Mouse (Mus musculus): ENCODE data around the gene Hagh. TPM values are rescaled to one million over a fixed set of nuclear protein-coding genes. Genes with fewer than 3 reads are reported as not detected.

Gene Hagh
- polyA plus RNA-seq, 1 experiment from 2014 or later, result 24.1 TPM

- peaks cover 3% of the 10 kb centered on the region; the same call in 1 of the 2 replicates for H3K4me1 ChIP-seq (ENCODE audit: control insufficient read depth, insufficient read depth, low read length)
- H3K9ac ChIP-seq (replicated peaks; ENCODE audit: low read length), result no peak overlapping the region
- peak overlapping the region; percentile 94; the same call in 1 of the 2 replicates for H3K4me2 ChIP-seq (ENCODE audit: low read depth, low read length)
- H3K9me3 ChIP-seq (replicated peaks; ENCODE audit: control insufficient read depth, low read length), result no peaks in the 10 kb centered on the region
- H3K36me3 ChIP-seq (replicated peaks; ENCODE audit: control insufficient read depth, insufficient read depth, low read depth, low read length), result no peaks in the 10 kb centered on the region
- H3K27ac ChIP-seq (replicated peaks; ENCODE audit: low read depth, low read length), result no peak overlapping the region
- WGBS, result 81% methylated on average over 10 of the region's 10 CpGs
- DNase-seq (ENCODE audit: low spot score) (no peak), ATAC-seq (replicated peaks; ENCODE audit: insufficient number of reproducible peaks, low FRiP score, low TSS enrichment, low read depth) (no peak)
- H3K4me3 ChIP-seq (ENCODE audit: low read depth, low read length), result peak overlapping the region; percentile 80
- no peaks in the 10 kb centered on the region; the same call in 1 of the 2 replicates for H3K27me3 ChIP-seq (ENCODE audit: control insufficient read depth, insufficient read depth, low read length)
Observed at GRCm38 (mm10) chr17:24851381-24852125, 11.6 kb downstream of the Hagh start.

- no peaks in the 10 kb centered on the region; the same call in 1 of the 2 replicates for H3K36me3 ChIP-seq (replicated peaks; ENCODE audit: control insufficient read depth, insufficient read depth, low read depth, low read length)
- no peak overlapping the region for H3K4me3 ChIP-seq (ENCODE audit: low read depth, low read length)
- no peak overlapping the region; the same call in 1 of the 2 replicates for H3K9ac ChIP-seq (replicated peaks; ENCODE audit: low read length)
- no peak overlapping the region for H3K27ac ChIP-seq (replicated peaks; ENCODE audit: low read depth, low read length)
- ATAC-seq (replicated peaks; ENCODE audit: insufficient number of reproducible peaks, low FRiP score, low TSS enrichment, low read depth), result no peak
- 70% methylated on average over 3 of the region's 3 CpGs for WGBS
- DNase-seq (ENCODE audit: low spot score), result no peak
- no peaks in the 10 kb centered on the region; the same call in 1 of the 2 replicates for H3K27me3 ChIP-seq (ENCODE audit: control insufficient read depth, insufficient read depth, low read length)
- H3K9me3 ChIP-seq (replicated peaks; ENCODE audit: control insufficient read depth, low read length), result no peaks in the 10 kb centered on the region
- H3K4me2 ChIP-seq (ENCODE audit: low read depth, low read length), result no peak overlapping the region
- H3K4me1 ChIP-seq (ENCODE audit: control insufficient read depth, insufficient read depth, low read length), result peaks cover 1% of the 10 kb centered on the region; the same call in 1 of the 2 replicates
Observed at GRCm38 (mm10) chr17:24855838-24856464, 16.0 kb downstream of the Hagh start.

GRCm38 (mm10) chr17:24856589-24856988, 16.6 kb downstream of the Hagh start:
- 88% methylated on average over 13 of the region's 13 CpGs for WGBS
- DNase-seq (ENCODE audit: low spot score) (no peak), ATAC-seq (replicated peaks; ENCODE audit: insufficient number of reproducible peaks, low FRiP score, low TSS enrichment, low read depth) (no peak)
- Histone ChIP-seq H3K27me3 (ENCODE audit: control insufficient read depth, insufficient read depth, low read length) (no peaks in the 10 kb centered on the region), H3K27ac (replicated peaks; ENCODE audit: low read depth, low read length) (no peak overlapping the region), H3K4me2 (ENCODE audit: low read depth, low read length) (no peak overlapping the region), H3K36me3 (replicated peaks; ENCODE audit: control insufficient read depth, insufficient read depth, low read depth, low read length) (peaks cover 3% of the 10 kb centered on the region), H3K9me3 (replicated peaks; ENCODE audit: control insufficient read depth, low read length) (no peaks in the 10 kb centered on the region), H3K4me3 (ENCODE audit: low read depth, low read length) (no peak overlapping the region), H3K9ac (replicated peaks; ENCODE audit: low read length) (no peak overlapping the region), H3K4me1 (ENCODE audit: control insufficient read depth, insufficient read depth, low read length) (no peaks in the 10 kb centered on the region)

GRCm38 (mm10) chr17:24857831-24858470, 18.0 kb downstream of the Hagh start:
- H3K9ac ChIP-seq (replicated peaks; ENCODE audit: low read length), result no peak overlapping the region
- H3K4me2 ChIP-seq (ENCODE audit: low read depth, low read length), result no peak overlapping the region
- peaks cover 3% of the 10 kb centered on the region for H3K36me3 ChIP-seq (replicated peaks; ENCODE audit: control insufficient read depth, insufficient read depth, low read depth, low read length)
- ATAC-seq (replicated peaks; ENCODE audit: insufficient number of reproducible peaks, low FRiP score, low TSS enrichment, low read depth), result no peak
- no peak overlapping the region for H3K4me3 ChIP-seq (ENCODE audit: low read depth, low read length)
- no peaks in the 10 kb centered on the region for H3K9me3 ChIP-seq (replicated peaks; ENCODE audit: control insufficient read depth, low read length)
- no peak for DNase-seq (ENCODE audit: low spot score)
- 86% methylated on average over 8 of the region's 8 CpGs for WGBS
- no peak overlapping the region for H3K27ac ChIP-seq (replicated peaks; ENCODE audit: low read depth, low read length)
- H3K27me3 ChIP-seq (ENCODE audit: control insufficient read depth, insufficient read depth, low read length), result no peaks in the 10 kb centered on the region
- no peaks in the 10 kb centered on the region for H3K4me1 ChIP-seq (ENCODE audit: control insufficient read depth, insufficient read depth, low read length)

- ATAC-seq (replicated peaks; ENCODE audit: insufficient number of reproducible peaks, low FRiP score, low TSS enrichment, low read depth) (no peak), DNase-seq (ENCODE audit: low spot score) (no peak)
- Histone ChIP-seq H3K9me3 (replicated peaks; ENCODE audit: control insufficient read depth, low read length) (no peaks in the 10 kb centered on the region), H3K9ac (replicated peaks; ENCODE audit: low read length) (no peak overlapping the region), H3K4me1 (ENCODE audit: control insufficient read depth, insufficient read depth, low read length) (no peaks in the 10 kb centered on the region), H3K27me3 (ENCODE audit: control insufficient read depth, insufficient read depth, low read length) (no peaks in the 10 kb centered on the region), H3K27ac (replicated peaks; ENCODE audit: low read depth, low read length) (no peak overlapping the region), H3K4me2 (ENCODE audit: low read depth, low read length) (no peak overlapping the region), H3K36me3 (replicated peaks; ENCODE audit: control insufficient read depth, insufficient read depth, low read depth, low read length) (peaks cover 3% of the 10 kb centered on the region), H3K4me3 (ENCODE audit: low read depth, low read length) (no peak overlapping the region)
- 86% methylated on average over 6 of the region's 6 CpGs for WGBS
Observed at GRCm38 (mm10) chr17:24858967-24859366, 19.0 kb downstream of the Hagh start.

- no peaks in the 10 kb centered on the region for H3K9me3 ChIP-seq (replicated peaks; ENCODE audit: control insufficient read depth, low read length)
- H3K4me2 ChIP-seq (ENCODE audit: low read depth, low read length), result no peak overlapping the region
- WGBS, result 92% methylated on average over 8 of the region's 8 CpGs
- no peaks in the 10 kb centered on the region for H3K4me1 ChIP-seq (ENCODE audit: control insufficient read depth, insufficient read depth, low read length)
- no peak overlapping the region for H3K4me3 ChIP-seq (ENCODE audit: low read depth, low read length)
- no peak overlapping the region for H3K9ac ChIP-seq (replicated peaks; ENCODE audit: low read length)
- H3K36me3 ChIP-seq (replicated peaks; ENCODE audit: control insufficient read depth, insufficient read depth, low read depth, low read length), result peaks cover 3% of the 10 kb centered on the region
- no peak overlapping the region for H3K27ac ChIP-seq (replicated peaks; ENCODE audit: low read depth, low read length)
- DNase-seq (ENCODE audit: low spot score) (no peak), ATAC-seq (replicated peaks; ENCODE audit: insufficient number of reproducible peaks, low FRiP score, low TSS enrichment, low read depth) (no peak)
- no peaks in the 10 kb centered on the region for H3K27me3 ChIP-seq (ENCODE audit: control insufficient read depth, insufficient read depth, low read length)
Observed at GRCm38 (mm10) chr17:24860076-24860475, 20.1 kb downstream of the Hagh start.

GRCm38 (mm10) chr17:24861785-24862184, 21.8 kb downstream of the Hagh start:
- no peak overlapping the region for H3K27ac ChIP-seq (replicated peaks; ENCODE audit: low read depth, low read length)
- ATAC-seq (replicated peaks; ENCODE audit: insufficient number of reproducible peaks, low FRiP score, low TSS enrichment, low read depth), result no peak
- WGBS, result 96% methylated on average over 3 of the region's 3 CpGs
- H3K4me1 ChIP-seq (ENCODE audit: control insufficient read depth, insufficient read depth, low read length), result no peaks in the 10 kb centered on the region
- no peaks in the 10 kb centered on the region for H3K27me3 ChIP-seq (ENCODE audit: control insufficient read depth, insufficient read depth, low read length)
- DNase-seq (ENCODE audit: low spot score), result no peak
- H3K9me3 ChIP-seq (replicated peaks; ENCODE audit: control insufficient read depth, low read length), result no peaks in the 10 kb centered on the region
- H3K4me3 ChIP-seq (ENCODE audit: low read depth, low read length), result no peak overlapping the region
- H3K9ac ChIP-seq (replicated peaks; ENCODE audit: low read length), result no peak overlapping the region
- H3K36me3 ChIP-seq (replicated peaks; ENCODE audit: control insufficient read depth, insufficient read depth, low read depth, low read length), result peaks cover 3% of the 10 kb centered on the region
- no peak overlapping the region for H3K4me2 ChIP-seq (ENCODE audit: low read depth, low read length)

GRCm38 (mm10) chr17:24865776-24866175, 25.8 kb downstream of the Hagh start, which contains the start of gene Igfals:
Gene Igfals (plus strand): TSS chr17:24865997.
- DNase-seq (ENCODE audit: low spot score), result no peak
- no peak within 1 kb of the TSS for H3K4me3 ChIP-seq (ENCODE audit: low read depth, low read length)
- H3K27ac ChIP-seq (replicated peaks; ENCODE audit: low read depth, low read length), result no peak within 1 kb of the TSS
- no peak for ATAC-seq (replicated peaks; ENCODE audit: insufficient number of reproducible peaks, low FRiP score, low TSS enrichment, low read depth)
- no peaks in the 10 kb centered on the region for H3K27me3 ChIP-seq (ENCODE audit: control insufficient read depth, insufficient read depth, low read length)
- H3K36me3 ChIP-seq (replicated peaks; ENCODE audit: control insufficient read depth, insufficient read depth, low read depth, low read length), result peaks cover 3% of the 10 kb centered on the region
- no peak within 1 kb of the TSS for H3K4me2 ChIP-seq (ENCODE audit: low read depth, low read length)
- no peak within 1 kb of the TSS for H3K9ac ChIP-seq (replicated peaks; ENCODE audit: low read length)
- 86% methylated on average over 8 of the region's 8 CpGs for WGBS
- no peaks in the 10 kb centered on the region for H3K9me3 ChIP-seq (replicated peaks; ENCODE audit: control insufficient read depth, low read length)
- H3K4me1 ChIP-seq (ENCODE audit: control insufficient read depth, insufficient read depth, low read length), result no peaks in the 10 kb centered on the region

Measured in embryonic facial prominence, embryonic 11.5 days (tissue).